Mouse (Mus musculus): ENCODE results near the gene Olfr572. TPM values are rescaled to one million over a fixed set of nuclear protein-coding genes. Genes with fewer than 3 reads are reported as not detected.

Olfr572 gene
- not detected for total RNA-seq (2021)
- long read RNA-seq, experiment 1: 0 reads
- long read RNA-seq, experiment 2: 0 reads

GRCm38 (mm10) chr7:102924109-102924508 lies at the start of gene Olfr572:
TSS of gene Olfr572 (plus strand) at chr7:102924409.
- no peak for DNase-seq (ENCODE audit: low spot score in 2 of 2)

GRCm38 (mm10) chr7:102876822-102877221 lies 47.4 kb upstream of the Olfr572 start, which contains the start of gene Olfr568:
TSS of gene Olfr568 (plus strand) at chr7:102877122.
- DNase-seq (ENCODE audit: low spot score in 2 of 2): no peak

- DNase-seq (ENCODE audit: low spot score in 2 of 2): no peak
Observed at GRCm38 (mm10) chr7:102890782-102891181, 33.4 kb upstream of the Olfr572 start, which contains the start of gene Olfr569. TSS of gene Olfr569 (minus strand) at chr7:102890882.

GRCm38 (mm10) chr7:102915261-102915660 lies 8.9 kb upstream of the Olfr572 start:
- DNase-seq (ENCODE audit: low spot score in 2 of 2): no peak

GRCm38 (mm10) chr7:102916405-102916804 lies 7.8 kb upstream of the Olfr572 start:
- no peak for DNase-seq (ENCODE audit: low spot score in 2 of 2)

GRCm38 (mm10) chr7:102917032-102917875 lies 7.0 kb upstream of the Olfr572 start, which contains the start of gene Olfr571:
TSS of gene Olfr571 (minus strand) at chr7:102917536.
- no peak for DNase-seq (ENCODE audit: low spot score in 2 of 2)

- DNase-seq (ENCODE audit: low spot score in 2 of 2): no peak
Observed at GRCm38 (mm10) chr7:102919632-102920031, 4.6 kb upstream of the Olfr572 start.

- DNase-seq (ENCODE audit: low spot score in 2 of 2): no peak
Observed at GRCm38 (mm10) chr7:102927105-102927504, 2.9 kb downstream of the Olfr572 start.

- DNase-seq (ENCODE audit: low spot score in 2 of 2): no peak
Observed at GRCm38 (mm10) chr7:102942475-102942874, 18.3 kb downstream of the Olfr572 start, which contains the start of gene Olfr573-ps1. TSS of gene Olfr573-ps1 (minus strand) at chr7:102942575.

- DNase-seq (ENCODE audit: low spot score in 2 of 2): no peak
Observed at GRCm38 (mm10) chr7:102943417-102943816, 19.2 kb downstream of the Olfr572 start.

- no peak for DNase-seq (ENCODE audit: low spot score in 2 of 2)
Observed at GRCm38 (mm10) chr7:102948167-102948566, 24.0 kb downstream of the Olfr572 start, which contains the start of gene Olfr574. TSS of gene Olfr574 (plus strand) at chr7:102948467.

- no peak for DNase-seq (ENCODE audit: low spot score in 2 of 2)
Observed at GRCm38 (mm10) chr7:102950732-102951131, 26.5 kb downstream of the Olfr572 start.

- no peak for DNase-seq (ENCODE audit: low spot score in 2 of 2)
Observed at GRCm38 (mm10) chr7:102958137-102958536, 33.9 kb downstream of the Olfr572 start.

GRCm38 (mm10) chr7:102958593-102958992 lies 34.4 kb downstream of the Olfr572 start, which contains the start of gene Olfr575:
TSS of gene Olfr575 (minus strand) at chr7:102958775.
- no peak for DNase-seq (ENCODE audit: low spot score in 2 of 2)

- no peak for DNase-seq (ENCODE audit: low spot score in 2 of 2)
Observed at GRCm38 (mm10) chr7:102962360-102962759, 38.2 kb downstream of the Olfr572 start, which contains the start of gene Olfr576. TSS of gene Olfr576 (plus strand) at chr7:102962660.

GRCm38 (mm10) chr7:102974399-102974798 lies 50.2 kb downstream of the Olfr572 start:
- DNase-seq (ENCODE audit: low spot score in 2 of 2): no peak

GRCm38 (mm10) chr7:102975843-102976242 lies 51.6 kb downstream of the Olfr572 start, which contains the start of gene Olfr577:
TSS of gene Olfr577 (minus strand) at chr7:102975943.
- DNase-seq (ENCODE audit: low spot score in 2 of 2): no peak

Other genes with a start within 250 kb of the Olfr572 start
- gene Trim68, start 237.1 kb upstream of the Olfr572 start, total RNA-seq (2021): 1 to 10 TPM; 7.2 to 9.0 TPM
- gene Olfr557, start 228.5 kb upstream of the Olfr572 start, total RNA-seq (2021): not detected
- 1 to 10 TPM; 3.3 to 5.2 TPM for gene Olfr558, start 222.2 kb upstream of the Olfr572 start, total RNA-seq (2021)
- not detected for gene Olfr33, start 205.3 kb upstream of the Olfr572 start, total RNA-seq (2021)
- not detected for gene Olfr559, start 196.9 kb upstream of the Olfr572 start, total RNA-seq (2021)
- gene Olfr560, start 165.0 kb upstream of the Olfr572 start, total RNA-seq (2021): under 1 TPM in 1 of 2 experiments, not detected in 1; 0.17 TPM
- 1 to 10 TPM in 1 of 2 experiments, under 1 TPM in 1; 0.83 to 1.9 TPM for gene Olfr78, start 164.9 kb upstream of the Olfr572 start, total RNA-seq (2021)
- gene Olfr561, start 153.2 kb upstream of the Olfr572 start, total RNA-seq (2021): under 1 TPM in 1 of 2 experiments, not detected in 1; 0.27 TPM
- not detected for gene Olfr564, start 120.9 kb upstream of the Olfr572 start, total RNA-seq (2021)
- gene Olfr566, start 65.6 kb upstream of the Olfr572 start, total RNA-seq (2021): not detected
- not detected for gene Olfr568, start 47.3 kb upstream of the Olfr572 start, total RNA-seq (2021)
- not detected for gene Olfr569, start 33.5 kb upstream of the Olfr572 start, total RNA-seq (2021)
- gene Olfr570, start 29.8 kb upstream of the Olfr572 start, total RNA-seq (2021): not detected
- not detected for gene Olfr571, start 6.9 kb upstream of the Olfr572 start, total RNA-seq (2021)
- gene Olfr573-ps1, start 18.2 kb downstream of the Olfr572 start, total RNA-seq (2021): not detected
- gene Olfr574, start 24.1 kb downstream of the Olfr572 start, total RNA-seq (2021): not detected
- gene Olfr575, start 34.4 kb downstream of the Olfr572 start, total RNA-seq (2021): not detected
- gene Olfr576, start 38.3 kb downstream of the Olfr572 start, total RNA-seq (2021): not detected
- not detected for gene Olfr577, start 51.5 kb downstream of the Olfr572 start, total RNA-seq (2021)
- not detected for gene Olfr578, start 64.9 kb downstream of the Olfr572 start, total RNA-seq (2021)
- gene Olfr582, start 113.6 kb downstream of the Olfr572 start, total RNA-seq (2021): not detected
- not detected for gene Olfr583, start 126.9 kb downstream of the Olfr572 start, total RNA-seq (2021)
- not detected for gene Olfr584, start 157.5 kb downstream of the Olfr572 start, total RNA-seq (2021)
- not detected for gene Olfr585, start 173.3 kb downstream of the Olfr572 start, total RNA-seq (2021)
- not detected for gene Olfr586, start 201.2 kb downstream of the Olfr572 start, total RNA-seq (2021)
- gene Olfr588-ps1, start 216.5 kb downstream of the Olfr572 start, total RNA-seq (2021): not detected
- not detected for gene Olfr589, start 231.9 kb downstream of the Olfr572 start, total RNA-seq (2021)

Measured in gastrocnemius, postnatal 4 days (tissue).